Mouse (Mus musculus): Measurements from ENCODE around the gene Dnal1. TPM values are rescaled to one million over a fixed set of nuclear protein-coding genes. Genes with fewer than 3 reads are reported as not detected.

Gene Dnal1
- total and polyA plus RNA-seq, 2 experiments from 2014 or later: 10.7 to 15.6 TPM

DNA sequence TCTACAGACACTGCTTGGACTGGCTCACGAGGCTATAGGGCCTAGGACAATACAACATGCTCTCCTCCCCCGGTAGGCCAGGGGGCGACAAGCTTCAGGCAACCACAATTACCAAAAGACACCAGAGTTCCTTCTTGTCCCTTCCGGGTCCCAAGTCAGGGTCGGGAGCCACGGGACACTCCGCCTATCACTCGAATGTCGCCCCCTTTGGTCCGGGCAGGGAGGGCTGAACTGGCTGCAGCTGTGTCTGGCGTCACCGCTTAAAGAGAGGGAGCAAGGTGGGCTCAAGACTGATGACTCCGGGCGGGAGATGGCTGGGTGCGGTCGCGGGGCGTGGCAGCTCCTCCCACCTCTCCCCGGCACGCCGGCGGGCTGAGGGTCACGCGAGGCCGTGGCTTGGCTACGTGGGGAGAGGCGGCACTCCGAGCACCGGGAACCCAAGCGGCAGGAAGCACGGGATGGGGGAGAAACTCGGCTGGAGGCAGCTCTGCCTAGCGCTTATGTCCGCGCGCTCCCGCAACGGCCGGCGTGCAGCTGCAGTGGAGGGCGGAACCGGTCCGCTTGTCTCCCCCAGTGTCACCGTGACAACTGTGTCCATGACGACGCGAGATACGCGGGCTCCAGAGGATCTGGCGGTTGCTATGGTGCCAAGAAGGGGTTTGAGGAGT, 33.9 kb downstream of the Dnal1 start, which contains the start of gene Pnma1:
Gene Pnma1 (minus strand): TSS at position 536 of the 668 bp plus-strand sequence.
- Histone ChIP-seq H3K27ac (ENCODE audit: low read depth, low read length) (peak within 1 kb of the TSS; percentile 80), H3K27me3 (ENCODE audit: insufficient read depth, low read length) (no peaks in the 10 kb centered on the region), H3K4me1 (ENCODE audit: insufficient read depth, low read length) (no peaks in the 10 kb centered on the region), H3K4me3 (ENCODE audit: low read depth, low read length) (peak within 1 kb of the TSS; percentile 67), H3K9me3 (ENCODE audit: low read length) (no peaks in the 10 kb centered on the region), H3K9ac (replicated peaks; ENCODE audit: low read length, poor library complexity, severe bottlenecking) (peak within 1 kb of the TSS; percentile 76), H3K36me3 (ENCODE audit: insufficient read depth, low read length) (peaks cover 8% of the 10 kb centered on the region), H3K4me2 (ENCODE audit: low read depth, low read length, poor library complexity, severe bottlenecking) (peak within 1 kb of the TSS; percentile 78)
- peak; percentile 93 for DNase-seq (ENCODE audit: low spot score)
- peak; percentile 90 for ATAC-seq (ENCODE audit: low FRiP score)
- TF ChIP-seq CTCF (IDR thresholded peaks at IDR 0.05): peak; percentile 75
- 1% methylated on average over 48 of the region's 50 CpGs for WGBS

DNA sequence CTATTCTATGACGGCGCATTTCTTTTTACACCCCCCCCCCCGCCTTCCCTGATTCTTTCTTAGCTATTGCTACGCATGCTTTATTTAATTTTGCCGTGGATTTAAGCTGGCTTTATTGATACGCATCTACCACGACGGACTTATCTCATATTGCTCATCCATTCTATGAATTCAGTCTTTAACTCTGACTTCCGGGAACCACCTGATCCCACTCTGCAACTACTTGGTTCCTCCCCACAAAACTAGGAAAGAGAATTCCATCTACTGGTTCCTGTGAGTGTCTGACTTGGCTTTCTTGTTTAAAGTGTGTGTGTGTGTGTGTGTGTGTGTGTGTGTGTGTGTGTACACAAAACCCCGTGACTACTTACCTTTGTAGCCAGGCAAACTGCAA, 34.5 kb downstream of the Dnal1 start:
- Histone ChIP-seq H3K27me3 (ENCODE audit: insufficient read depth, low read length) (no peaks in the 10 kb centered on the region), H3K9me3 (ENCODE audit: low read length) (no peaks in the 10 kb centered on the region), H3K9ac (replicated peaks; ENCODE audit: low read length, poor library complexity, severe bottlenecking) (peak overlapping the region; percentile 76; the same call in 1 of the 2 replicates), H3K4me2 (ENCODE audit: low read depth, low read length, poor library complexity, severe bottlenecking) (peak overlapping the region; percentile 78), H3K4me3 (ENCODE audit: low read depth, low read length) (peak overlapping the region; percentile 67), H3K27ac (ENCODE audit: low read depth, low read length) (peak overlapping the region; percentile 80), H3K36me3 (ENCODE audit: insufficient read depth, low read length) (peaks cover 8% of the 10 kb centered on the region), H3K4me1 (ENCODE audit: insufficient read depth, low read length) (no peaks in the 10 kb centered on the region)
- TF ChIP-seq CTCF (IDR thresholded peaks at IDR 0.05): no peak
- DNase-seq (ENCODE audit: low spot score) (no peak), ATAC-seq (ENCODE audit: low FRiP score) (peak; percentile 52)
- 5% methylated on average over 10 of the region's 10 CpGs for WGBS

GRCm38 (mm10) chr12:84149971-84150370, 35.8 kb downstream of the Dnal1 start:
- Histone ChIP-seq H3K4me1 (ENCODE audit: insufficient read depth, low read length) (no peaks in the 10 kb centered on the region), H3K9ac (replicated peaks; ENCODE audit: low read length, poor library complexity, severe bottlenecking) (0 out of 2 replicates have a peak overlapping the region, but pooled peaks have one; percentile 19), H3K4me2 (ENCODE audit: low read depth, low read length, poor library complexity, severe bottlenecking) (no peak overlapping the region; the same call in 1 of the 2 replicates), H3K9me3 (ENCODE audit: low read length) (no peaks in the 10 kb centered on the region), H3K27ac (ENCODE audit: low read depth, low read length) (no peak overlapping the region), H3K36me3 (ENCODE audit: insufficient read depth, low read length) (peaks cover 10% of the 10 kb centered on the region), H3K27me3 (ENCODE audit: insufficient read depth, low read length) (no peaks in the 10 kb centered on the region), H3K4me3 (ENCODE audit: low read depth, low read length) (no peak overlapping the region)
- TF ChIP-seq CTCF (IDR thresholded peaks at IDR 0.05): no peak
- ATAC-seq (ENCODE audit: low FRiP score): no peak
- DNase-seq (ENCODE audit: low spot score): no peak
- WGBS: 53% methylated on average over 15 of the region's 15 CpGs

GRCm38 (mm10) chr12:84150976-84151375, 36.8 kb downstream of the Dnal1 start:
- H3K9me3 ChIP-seq (ENCODE audit: low read length): no peaks in the 10 kb centered on the region
- peaks cover 10% of the 10 kb centered on the region for H3K36me3 ChIP-seq (ENCODE audit: insufficient read depth, low read length)
- H3K9ac ChIP-seq (replicated peaks; ENCODE audit: low read length, poor library complexity, severe bottlenecking): no peak overlapping the region
- no peaks in the 10 kb centered on the region for H3K27me3 ChIP-seq (ENCODE audit: insufficient read depth, low read length)
- ATAC-seq (ENCODE audit: low FRiP score): no peak
- TF ChIP-seq CTCF (IDR thresholded peaks at IDR 0.05): no peak
- H3K4me3 ChIP-seq (ENCODE audit: low read depth, low read length): no peak overlapping the region
- no peak overlapping the region for H3K4me2 ChIP-seq (ENCODE audit: low read depth, low read length, poor library complexity, severe bottlenecking)
- H3K27ac ChIP-seq (ENCODE audit: low read depth, low read length): no peak overlapping the region
- DNase-seq (ENCODE audit: low spot score): no peak
- H3K4me1 ChIP-seq (ENCODE audit: insufficient read depth, low read length): no peaks in the 10 kb centered on the region
- WGBS: 71% methylated on average over 6 of the region's 6 CpGs

- peaks cover 17% of the 10 kb centered on the region for H3K36me3 ChIP-seq (ENCODE audit: insufficient read depth, low read length)
- H3K9me3 ChIP-seq (ENCODE audit: low read length): no peaks in the 10 kb centered on the region
- no peaks in the 10 kb centered on the region for H3K27me3 ChIP-seq (ENCODE audit: insufficient read depth, low read length)
- 92% methylated on average over 10 of the region's 10 CpGs for WGBS
- H3K27ac ChIP-seq (ENCODE audit: low read depth, low read length): no peak overlapping the region
- no peak for TF ChIP-seq CTCF (IDR thresholded peaks at IDR 0.05)
- DNase-seq (ENCODE audit: low spot score) (no peak), ATAC-seq (ENCODE audit: low FRiP score) (no peak)
- H3K9ac ChIP-seq (replicated peaks; ENCODE audit: low read length, poor library complexity, severe bottlenecking): no peak overlapping the region
- H3K4me1 ChIP-seq (ENCODE audit: insufficient read depth, low read length): no peaks in the 10 kb centered on the region
- H3K4me3 ChIP-seq (ENCODE audit: low read depth, low read length): no peak overlapping the region
- H3K4me2 ChIP-seq (ENCODE audit: low read depth, low read length, poor library complexity, severe bottlenecking): no peak overlapping the region
Measured at GRCm38 (mm10) chr12:84151911-84152310, 37.7 kb downstream of the Dnal1 start.

GRCm38 (mm10) chr12:84152352-84153190, 38.4 kb downstream of the Dnal1 start:
- Histone ChIP-seq H3K27me3 (ENCODE audit: insufficient read depth, low read length) (no peaks in the 10 kb centered on the region), H3K4me2 (ENCODE audit: low read depth, low read length, poor library complexity, severe bottlenecking) (no peak overlapping the region), H3K36me3 (ENCODE audit: insufficient read depth, low read length) (peaks cover 19% of the 10 kb centered on the region), H3K9ac (replicated peaks; ENCODE audit: low read length, poor library complexity, severe bottlenecking) (no peak overlapping the region), H3K27ac (ENCODE audit: low read depth, low read length) (no peak overlapping the region), H3K4me1 (ENCODE audit: insufficient read depth, low read length) (no peaks in the 10 kb centered on the region), H3K9me3 (ENCODE audit: low read length) (no peaks in the 10 kb centered on the region), H3K4me3 (ENCODE audit: low read depth, low read length) (no peak overlapping the region)
- ATAC-seq (ENCODE audit: low FRiP score) (no peak), DNase-seq (ENCODE audit: low spot score) (no peak)
- 82% methylated on average over 32 of the region's 32 CpGs for WGBS
- TF ChIP-seq CTCF (IDR thresholded peaks at IDR 0.05): no peak
